Comparison of ENCODE assay signal across 8 mouse cellular contexts in the genomic region with DNA sequence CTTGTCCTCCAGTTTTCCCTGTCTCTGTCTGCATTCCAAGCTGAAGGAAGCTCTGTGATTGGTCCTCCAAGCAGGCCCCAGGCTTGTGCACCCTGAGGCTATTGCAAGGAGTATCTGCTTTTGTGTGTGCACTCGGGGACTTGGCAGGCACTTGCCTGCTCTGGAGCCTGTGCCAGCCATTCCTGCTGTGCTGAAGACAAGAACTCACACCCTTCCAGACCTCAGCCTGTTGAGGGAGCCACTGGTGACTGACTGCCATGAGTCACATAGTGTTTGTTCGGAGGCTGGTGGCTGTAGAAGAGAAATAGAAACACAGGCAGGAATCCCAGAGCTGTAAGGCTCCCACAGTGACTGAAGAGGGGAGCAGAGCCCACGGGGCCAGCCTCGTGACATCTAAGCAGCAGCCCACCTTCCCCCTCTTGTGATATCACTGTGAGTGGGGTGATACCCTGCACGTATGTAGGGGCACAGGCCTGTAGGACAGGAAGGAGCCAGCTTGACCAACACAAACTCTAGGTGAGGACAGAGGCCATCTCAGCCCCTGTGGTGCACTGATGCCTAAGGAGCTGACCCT. TPM values are rescaled to one million over a fixed set of nuclear protein-coding genes. Genes with fewer than 3 reads are reported as not detected.
DNase-seq lines count a peak whose midpoint lies in the region; ATAC-seq and TF ChIP-seq lines count a peak whose summit lies in the region.

No protein-coding gene starts in this region.

- H3K27ac ChIP-seq in limb, embryonic 15.5 days, result peak overlapping the region; percentile 59
- peak overlapping the region; percentile 53; the same call in 1 of the 2 replicates for H3K27ac ChIP-seq in stomach, postnatal 0 days (replicated peaks)

- H3K9me3 ChIP-seq in limb, embryonic 15.5 days, result no peaks in the 10 kb centered on the region
- no peaks in the 10 kb centered on the region for H3K9me3 ChIP-seq in stomach, postnatal 0 days (ENCODE audit: control insufficient read depth, low read length)

- WGBS in limb, embryonic 15.5 days, result 54% methylated on average over 5 of the region's 5 CpGs
- 37% methylated on average over 5 of the region's 5 CpGs for WGBS in stomach, postnatal 0 days

- peaks cover 23% of the 10 kb centered on the region for H3K36me3 ChIP-seq in limb, embryonic 15.5 days
- peaks cover 6% of the 10 kb centered on the region; the same call in 1 of the 2 replicates for H3K36me3 ChIP-seq in stomach, postnatal 0 days (ENCODE audit: control insufficient read depth, insufficient read depth, low read length)

- peak; percentile 60 for TF ChIP-seq CTCF in stomach, postnatal 0 days (IDR thresholded peaks at IDR 0.05; ENCODE audit: low read depth)

- ATAC-seq in limb, embryonic 15.5 days (ENCODE audit: insufficient number of reproducible peaks, low FRiP score, low TSS enrichment, low read depth), result no peak
- ATAC-seq in stomach, postnatal 0 days (ENCODE audit: low FRiP score, low TSS enrichment), result peak; percentile 72

- H3K27me3 ChIP-seq in limb, embryonic 15.5 days, result no peaks in the 10 kb centered on the region
- no peaks in the 10 kb centered on the region for H3K27me3 ChIP-seq in stomach, postnatal 0 days (ENCODE audit: control insufficient read depth, insufficient read depth, low read length)

- H3K4me2 ChIP-seq in limb, embryonic 15.5 days, result no peak overlapping the region
- H3K4me2 ChIP-seq in stomach, postnatal 0 days (replicated peaks; ENCODE audit: low read depth), result no peak overlapping the region

- no peak for TF ChIP-seq EP300 in stomach, postnatal 0 days (optimal IDR thresholded peaks at IDR 0.05)

- DNase-seq in urinary bladder, postnatal 14 days (ENCODE audit: low spot score), result peak; percentile 69
- DNase-seq in urinary bladder, postnatal 10 days (ENCODE audit: low spot score), result no peak
- peak; percentile 78 for DNase-seq in fibroblast of lung, adult 2 months (ENCODE audit: low read depth)
- DNase-seq in heart, postnatal 14 days, result peak; percentile 55 to 58
- peak; percentile 41 for DNase-seq in stomach, postnatal 0 days (ENCODE audit: low spot score)
- no peak for DNase-seq in kidney, postnatal 14 days
- no peak for DNase-seq in ovary, postnatal 14 days (ENCODE audit: low spot score)

- no peak overlapping the region for H3K4me3 ChIP-seq in limb, embryonic 15.5 days
- no peak overlapping the region for H3K4me3 ChIP-seq in stomach, postnatal 0 days (ENCODE audit: low read depth, low read length)

- peaks cover 28% of the 10 kb centered on the region for H3K4me1 ChIP-seq in limb, embryonic 15.5 days
- no peaks in the 10 kb centered on the region for H3K4me1 ChIP-seq in stomach, postnatal 0 days (replicated peaks; ENCODE audit: control insufficient read depth, insufficient read depth)

- no peak overlapping the region for H3K9ac ChIP-seq in limb, embryonic 15.5 days
- no peak overlapping the region for H3K9ac ChIP-seq in stomach, postnatal 0 days (ENCODE audit: low read length)

- intact Hi-C loops in heart, postnatal 14 days (cut with DNase I), result no loop called here

RNA-seq across cellular contexts. Expression of gene Crispld2, which starts 31.6 kb away (rescaled TPM):
- total RNA-seq in heart, postnatal 14 days (2021), result 10 to 100 TPM; 16.9 to 17.6 TPM
- polyA plus RNA-seq in limb, embryonic 15.5 days (2015; fragmentation: Nextera tagmentation; extraction: Ambion mirVana), result 6.7 and 7.8 TPM in 2 replicates
- 29.2 and 29.6 TPM in 2 replicates for polyA plus RNA-seq in stomach, postnatal 0 days (2015; fragmentation: Nextera tagmentation; extraction: Ambion mirVana)

RNA-seq across cellular contexts. Expression of gene Gm20388, which starts 50.0 kb away (rescaled TPM):
- under 1 TPM in 1 of 2 experiments, not detected in 1; 0.24 TPM for total RNA-seq in heart, postnatal 14 days (2021)
- 2.6 and 4.9 TPM in 2 replicates for polyA plus RNA-seq in limb, embryonic 15.5 days (2015; fragmentation: Nextera tagmentation; extraction: Ambion mirVana)
- polyA plus RNA-seq in stomach, postnatal 0 days (2015; fragmentation: Nextera tagmentation; extraction: Ambion mirVana), result not detected in 2 replicates

RNA-seq across cellular contexts. Expression of gene Usp10, which starts 50.5 kb away (rescaled TPM):
- total RNA-seq in heart, postnatal 14 days (2021), result 10 to 100 TPM; 48.1 to 49.2 TPM
- 106 and 113 TPM in 2 replicates for polyA plus RNA-seq in limb, embryonic 15.5 days (2015; fragmentation: Nextera tagmentation; extraction: Ambion mirVana)
- polyA plus RNA-seq in stomach, postnatal 0 days (2015; fragmentation: Nextera tagmentation; extraction: Ambion mirVana), result 54.5 and 57.2 TPM in 2 replicates

Comparison
In these comparisons a context has a peak if more than half of its experiments do, and no peak if none do; other contexts are left out.
1. DNase-seq: peak in urinary bladder, postnatal 14 days (single experiment), fibroblast of lung, adult 2 months (single experiment), heart, postnatal 14 days (2 of 2) and stomach, postnatal 0 days (single experiment); none in urinary bladder, postnatal 10 days (single experiment), kidney, postnatal 14 days (single experiment) and ovary, postnatal 14 days (single experiment).